Mouse (Mus musculus) liver, postnatal 0 days (tissue): ENCODE data around the gene Tmem95. TPM values are rescaled to one million over a fixed set of nuclear protein-coding genes. Genes with fewer than 3 reads are reported as not detected.

ENCODE experiments used
- ATAC-seq: fragments of 200-750 bp; cut with Nextera tagmentation; 2 replicates; pipeline ENCODE4 v1.8.0; 2017; ENCODE audit warnings: mild to moderate bottlenecking, moderate library complexity
- DNase-seq: peaks from one replicate; pipeline ENCODE4 v3.0.0-alpha.2; 2016
- H3K27ac ChIP-seq: fragments of 300-500 bp; sonication (generic); 2 replicates; pipeline ENCODE4 v1.5.1; 2014; ENCODE audit warnings: antibody characterized with exemption, moderate library complexity, mild to moderate bottlenecking, low read depth
- H3K27me3 ChIP-seq: fragments of 300-500 bp; sonication (generic); 2 replicates; pipeline ENCODE4 v1.6.1; 2014; ENCODE audit warnings: low read length, control low read depth, mixed read lengths; ENCODE audit not compliant: insufficient read depth
- H3K36me3 ChIP-seq: fragments of 300-500 bp; sonication (generic); replicated peaks from 2 replicates; pipeline ENCODE4 v1.6.1; 2014; ENCODE audit warnings: mild to moderate bottlenecking, control low read depth, low read length, moderate library complexity, mixed read lengths; ENCODE audit not compliant: insufficient read depth
- H3K4me1 ChIP-seq: fragments of 300-500 bp; sonication (generic); 2 replicates; pipeline ENCODE4 v1.6.1; 2014; ENCODE audit warnings: antibody characterized with exemption, mild to moderate bottlenecking, control low read depth; ENCODE audit not compliant: insufficient read depth
- H3K4me2 ChIP-seq: fragments of 300-500 bp; sonication (generic); 2 replicates; pipeline ENCODE4 v1.6.1; 2014; ENCODE audit warnings: low read depth, mild to moderate bottlenecking, low read length, moderate library complexity, mixed read lengths
- H3K4me3 ChIP-seq: fragments of 300-500 bp; sonication (generic); 2 replicates; pipeline ENCODE4 v1.5.1; 2014; ENCODE audit warnings: low read depth, low read length
- H3K9ac ChIP-seq: fragments of 300-500 bp; sonication (generic); replicated peaks from 2 replicates; pipeline ENCODE4 v1.6.1; 2014; ENCODE audit warnings: mild to moderate bottlenecking, moderate library complexity
- H3K9me3 ChIP-seq: fragments of 300-500 bp; sonication (generic); 2 replicates; pipeline ENCODE4 v1.6.1; 2016; ENCODE audit warnings: mild to moderate bottlenecking, control low read depth, low read length, mixed read lengths
- CTCF ChIP-seq: sonication (generic); IDR thresholded peaks from 2 replicates; pipeline ENCODE4 v1.5.1; 2016; ENCODE audit warnings: antibody characterized with exemption, low read depth
- EP300 ChIP-seq: IDR thresholded peaks from 2 replicates; pipeline ENCODE4 v1.6.1; 2016; ENCODE audit warnings: antibody characterized with exemption, low read depth, mild to moderate bottlenecking
- WGBS: fragments of 180-500 bp; shearing (Covaris S2); extraction: QIAGEN DNeasy Blood & Tissue Kit; methylation state at CpG from one replicate; pipeline ENCODE4 v1.1.7; 2014; ENCODE audit not compliant: insufficient replicate concordance; 5-methylcytosine and 5-hydroxymethylcytosine counted together
- polyA plus RNA-seq: library from polyadenylated mRNA; unstranded; fragments of >200 nt; fragmentation: Nextera tagmentation; extraction: Ambion mirVana; gene quantifications from 2 replicates; pipeline ENCODE4 v1.2.1, GENCODE M21; 2015

The Tmem95 gene
- polyA plus RNA-seq, 1 experiment from 2014 or later = not detected

GRCm38 (mm10) chr11:69895291-69895690 lies 17.5 kb upstream of the Tmem95 start, which contains the start of gene Acap1:
Acap1 (minus strand) TSS chr11:69895539.
- TF ChIP-seq CTCF (no peak), EP300 (no peak)
- H3K4me1 ChIP-seq = peaks cover 23% of the 10 kb centered on the region
- H3K4me3 ChIP-seq = peak within 1 kb of the TSS; percentile 26
- peak within 1 kb of the TSS; percentile 49 for H3K4me2 ChIP-seq
- H3K36me3 ChIP-seq = 0 out of 2 replicates have a peak, but pooled peaks cover 2% of the 10 kb centered on the region
- H3K9me3 ChIP-seq = no peaks in the 10 kb centered on the region
- 0 out of 2 replicates have a peak, but pooled peaks cover 5% of the 10 kb centered on the region for H3K27me3 ChIP-seq
- 39% methylated on average over 4 of the region's 4 CpGs for WGBS
- peak within 1 kb of the TSS; percentile 85 for H3K27ac ChIP-seq
- DNase-seq = peak; percentile 64
- H3K9ac ChIP-seq = peak within 1 kb of the TSS; percentile 10; the same call in 1 of the 2 replicates
- peak; percentile 46; the same call in 1 of the 2 replicates for ATAC-seq

GRCm38 (mm10) chr11:69894671-69895070 lies 16.9 kb upstream of the Tmem95 start:
- no peak; the same call in 1 of the 2 replicates for ATAC-seq

GRCm38 (mm10) chr11:69891482-69891881 lies 13.7 kb upstream of the Tmem95 start:
- ATAC-seq (no peak), DNase-seq (no peak)
- Histone ChIP-seq H3K9me3 (no peaks in the 10 kb centered on the region), H3K9ac (peak overlapping the region; percentile 38), H3K4me1 (peaks cover 25% of the 10 kb centered on the region), H3K36me3 (0 out of 2 replicates have a peak, but pooled peaks cover 6% of the 10 kb centered on the region), H3K27me3 (no peaks in the 10 kb centered on the region), H3K4me3 (no peak overlapping the region), H3K4me2 (no peak overlapping the region), H3K27ac (no peak overlapping the region)
- WGBS = 50% methylated on average over 4 of the region's 4 CpGs
- no peak for TF ChIP-seq EP300
- no peak for TF ChIP-seq CTCF

More at GRCm38 (mm10) chr11:69894671-69895070, 16.9 kb upstream of the Tmem95 start:
- no peak for DNase-seq
- H3K36me3 ChIP-seq = 0 out of 2 replicates have a peak, but pooled peaks cover 2% of the 10 kb centered on the region
- WGBS = 25% methylated on average over 5 of the region's 5 CpGs
- H3K9me3 ChIP-seq = no peaks in the 10 kb centered on the region
- peak overlapping the region; percentile 26; the same call in 1 of the 2 replicates for H3K4me3 ChIP-seq
- peaks cover 20% of the 10 kb centered on the region for H3K4me1 ChIP-seq
- TF ChIP-seq CTCF (no peak), EP300 (no peak)
- 0 out of 2 replicates have a peak overlapping the region, but pooled peaks have one; percentile 10 for H3K9ac ChIP-seq
- H3K4me2 ChIP-seq = peak overlapping the region; percentile 49
- H3K27me3 ChIP-seq = 0 out of 2 replicates have a peak, but pooled peaks cover 2% of the 10 kb centered on the region
- peak overlapping the region; percentile 85 for H3K27ac ChIP-seq

GRCm38 (mm10) chr11:69886907-69887635 lies 9.3 kb upstream of the Tmem95 start:
- Histone ChIP-seq H3K27me3 (no peaks in the 10 kb centered on the region), H3K36me3 (0 out of 2 replicates have a peak, but pooled peaks cover 13% of the 10 kb centered on the region), H3K9me3 (no peaks in the 10 kb centered on the region), H3K9ac (no peak overlapping the region), H3K4me2 (peak overlapping the region; percentile 31; the same call in 1 of the 2 replicates), H3K27ac (0 out of 2 replicates have a peak overlapping the region, but pooled peaks have one; percentile 7), H3K4me1 (peaks cover 18% of the 10 kb centered on the region), H3K4me3 (no peak overlapping the region)
- DNase-seq (no peak), ATAC-seq (peak; percentile 57)
- TF ChIP-seq CTCF (peak; percentile 72), EP300 (no peak; the same call in 1 of the 2 replicates)
- 39% methylated on average over 8 of the region's 8 CpGs for WGBS

- DNase-seq = no peak
- Histone ChIP-seq H3K9ac (no peak overlapping the region), H3K4me3 (no peak overlapping the region), H3K27me3 (no peaks in the 10 kb centered on the region), H3K9me3 (no peaks in the 10 kb centered on the region), H3K36me3 (0 out of 2 replicates have a peak, but pooled peaks cover 11% of the 10 kb centered on the region), H3K4me1 (peaks cover 30% of the 10 kb centered on the region), H3K4me2 (no peak overlapping the region), H3K27ac (no peak overlapping the region)
- WGBS = 80% methylated on average over 8 of the region's 8 CpGs
- no peak for ATAC-seq
- TF ChIP-seq CTCF (no peak), EP300 (no peak)
Measured at GRCm38 (mm10) chr11:69884663-69885062, 6.8 kb upstream of the Tmem95 start.

- Histone ChIP-seq H3K4me3 (no peak overlapping the region), H3K9me3 (no peaks in the 10 kb centered on the region), H3K36me3 (0 out of 2 replicates have a peak, but pooled peaks cover 11% of the 10 kb centered on the region), H3K4me2 (no peak overlapping the region), H3K9ac (no peak overlapping the region), H3K27ac (no peak overlapping the region), H3K4me1 (peaks cover 34% of the 10 kb centered on the region), H3K27me3 (no peaks in the 10 kb centered on the region)
- DNase-seq (no peak), ATAC-seq (no peak)
- no peak for TF ChIP-seq CTCF
- no peak for TF ChIP-seq EP300
- WGBS = 66% methylated on average over 9 of the region's 9 CpGs
Measured at GRCm38 (mm10) chr11:69884240-69884639, 6.4 kb upstream of the Tmem95 start.
